Mouse (Mus musculus) cerebellum, postnatal 14 days (tissue): ENCODE measurements at regions not wholly inside any gene's neighbourhood (a gene's known extent, or its start where the extent isn't known, plus 50 kb on each side); places are given as distances from the start of the nearest gene placed in this dataset.

Experiments
- DNase-seq, 2 experiments: peaks; one replicate each; pipeline ENCODE4 v3.0.0; 2021; ENCODE audit warnings: mixed read lengths in 2 of 2

- DNase-seq = peak; percentile 48 to 66
These were observed 458.5 kb upstream of the Cdh10 start for GRCm38 (mm10) chr15:18360256-18360655.

- DNase-seq = no peak
These were observed 419.0 kb upstream of the Cdh10 start for GRCm38 (mm10) chr15:18399724-18400123.

- no peak for DNase-seq
These were observed 418.4 kb upstream of the Cdh10 start for GRCm38 (mm10) chr15:18400257-18400846.

- no peak for DNase-seq
These were observed 386.0 kb upstream of the Cdh10 start for GRCm38 (mm10) chr15:18432705-18433104.

GRCm38 (mm10) chr15:18453801-18454200 is 364.9 kb upstream of the Cdh10 start:
- DNase-seq = no peak

GRCm38 (mm10) chr15:18482385-18482784 is 336.4 kb upstream of the Cdh10 start:
- peak in 1 of 2 experiments; percentile 10 for DNase-seq

GRCm38 (mm10) chr15:18511606-18512005 is 307.1 kb upstream of the Cdh10 start:
- no peak for DNase-seq

GRCm38 (mm10) chr15:18517701-18518100 is 301.0 kb upstream of the Cdh10 start:
- DNase-seq = no peak

GRCm38 (mm10) chr15:18556457-18556856 is 262.3 kb upstream of the Cdh10 start:
- no peak for DNase-seq
